Mouse (Mus musculus) lung, postnatal 4 days (tissue): ENCODE data around the gene Hnrnpm.
"Not testable (repeated sequence)": the region's sequence is repeated elsewhere in the genome, so short reads cannot be mapped to it uniquely, and the experiment has no call there.

Experiments used
- DNase-seq, 2 experiments: peaks; one replicate each; pipeline ENCODE4 v3.0.0; 2021

The Hnrnpm gene

GRCm38 (mm10) chr17:33666813-33667212 lies 19.8 kb downstream of the Hnrnpm start:
- no peak for DNase-seq

GRCm38 (mm10) chr17:33649781-33650475 lies 36.7 kb downstream of the Hnrnpm start:
- DNase-seq, result no peak

GRCm38 (mm10) chr17:33645073-33645472 lies 41.6 kb downstream of the Hnrnpm start:
- no peak for DNase-seq

- DNase-seq, result no peak
Measured at GRCm38 (mm10) chr17:33644068-33644467, 42.6 kb downstream of the Hnrnpm start.

GRCm38 (mm10) chr17:33639743-33640142 lies 46.9 kb downstream of the Hnrnpm start:
- DNase-seq, result no peak

- peak in 1 of 2 experiments; percentile 28 for DNase-seq
Measured at GRCm38 (mm10) chr17:33637516-33638276, 49.0 kb downstream of the Hnrnpm start, which contains the start of gene Pram1. Pram1 (plus strand) TSS chr17:33638056.

GRCm38 (mm10) chr17:33637038-33637437 lies 49.6 kb downstream of the Hnrnpm start:
- DNase-seq, result peak in 1 of 2 experiments; percentile 9

- DNase-seq, result peak in 1 of 2 experiments; percentile 3
Measured at GRCm38 (mm10) chr17:33631796-33632195, 54.9 kb downstream of the Hnrnpm start.

- no peak for DNase-seq
Measured at GRCm38 (mm10) chr17:33631236-33631635, 55.4 kb downstream of the Hnrnpm start.

GRCm38 (mm10) chr17:33630171-33630895 lies 56.3 kb downstream of the Hnrnpm start:
- DNase-seq, result peak in 1 of 2 experiments; percentile 4

- peak in 1 of 2 experiments; percentile 11 for DNase-seq
Measured at GRCm38 (mm10) chr17:33629487-33630125, 57.1 kb downstream of the Hnrnpm start.

GRCm38 (mm10) chr17:33628621-33629486 lies 57.8 kb downstream of the Hnrnpm start, which contains the start of gene Zfp414:
Zfp414 (plus strand) TSS chr17:33629090.
- peak; percentile 92 to 94 for DNase-seq

GRCm38 (mm10) chr17:33627281-33627680 lies 59.4 kb downstream of the Hnrnpm start:
- DNase-seq, result no peak

- not testable (repeated sequence) for DNase-seq
Measured at GRCm38 (mm10) chr17:33613726-33614125, 72.9 kb downstream of the Hnrnpm start.

GRCm38 (mm10) chr17:33610548-33610947 lies 76.1 kb downstream of the Hnrnpm start:
- no peak for DNase-seq

- DNase-seq, result no peak
Measured at GRCm38 (mm10) chr17:33607273-33607672, 79.4 kb downstream of the Hnrnpm start.

GRCm38 (mm10) chr17:33601947-33602346 lies 84.7 kb downstream of the Hnrnpm start:
- DNase-seq, result no peak

GRCm38 (mm10) chr17:33600831-33601230 lies 85.8 kb downstream of the Hnrnpm start:
- DNase-seq, result no peak

GRCm38 (mm10) chr17:33599836-33600475 lies 86.7 kb downstream of the Hnrnpm start:
- no peak for DNase-seq

GRCm38 (mm10) chr17:33598506-33598905 lies 88.2 kb downstream of the Hnrnpm start:
- no peak for DNase-seq

- DNase-seq, result no peak
Measured at GRCm38 (mm10) chr17:33597271-33597670, 89.4 kb downstream of the Hnrnpm start.
